Mouse (Mus musculus) ES-CJ7 (cell line): Measurements from ENCODE around the gene Gm49337.

Experiments
- DNase-seq: peaks from one replicate; pipeline ENCODE4 v3.0.0; 2011; ENCODE audit warnings: low read depth, low spot score

Gm49337 gene

DNA sequence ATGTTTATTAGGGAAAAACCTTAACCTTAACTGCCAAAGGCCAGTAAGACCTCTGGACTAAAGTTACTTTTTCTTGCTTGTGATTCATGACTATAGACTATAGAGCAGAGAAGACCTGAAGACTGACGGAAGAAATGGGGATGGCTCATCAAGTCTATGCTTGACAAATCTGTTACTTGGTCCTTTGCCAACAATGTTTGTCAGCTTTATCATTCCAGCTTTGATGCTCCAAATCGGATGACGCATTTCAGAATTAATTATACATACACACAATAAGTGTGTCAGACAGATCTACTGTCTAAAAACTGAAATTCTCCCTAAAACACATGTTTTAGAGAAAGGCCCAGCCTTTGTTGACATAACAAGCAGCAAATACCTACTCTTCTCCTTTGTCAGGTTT is 156.1 kb downstream of the Gm49337 start:
- DNase-seq: no peak

DNA sequence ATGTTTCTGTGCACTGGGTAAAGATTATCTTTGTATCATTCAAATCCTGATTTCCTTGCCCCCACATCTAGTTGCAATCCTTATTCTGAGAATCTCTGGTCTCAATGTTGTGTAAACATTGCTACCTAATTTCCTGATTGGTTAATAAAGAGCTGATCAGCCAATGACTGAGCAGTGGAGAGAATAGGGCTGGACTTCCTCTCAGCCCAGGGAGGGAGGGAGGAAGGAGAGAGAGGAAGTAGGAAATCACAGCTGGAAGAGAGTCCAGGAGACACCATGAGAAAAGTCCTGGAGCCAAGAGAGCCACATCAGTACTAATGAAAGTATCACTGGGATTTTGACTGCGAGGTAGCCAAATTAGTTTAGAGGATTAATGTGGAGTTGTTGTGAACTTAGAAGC is 163.1 kb downstream of the Gm49337 start:
- DNase-seq: peak; percentile 16

DNA sequence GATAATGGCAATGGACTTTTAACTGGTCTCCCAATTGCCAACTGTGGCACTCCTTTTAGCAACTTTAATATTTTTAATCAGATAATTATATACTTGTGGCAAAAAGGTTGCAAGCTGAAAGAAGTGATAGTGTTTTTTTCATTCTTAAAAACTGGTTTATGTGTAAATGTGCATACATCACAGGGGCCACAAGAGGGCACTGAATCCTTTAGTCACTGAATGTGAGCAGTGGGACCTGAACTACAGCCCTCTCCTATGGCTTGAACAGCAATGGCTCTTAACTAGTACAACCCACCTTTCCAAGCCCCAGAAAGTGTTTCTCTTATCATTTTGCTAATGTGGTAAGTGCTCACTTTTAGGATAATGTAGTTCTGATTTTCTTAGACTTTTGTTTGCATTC is 168.9 kb downstream of the Gm49337 start:
- DNase-seq: peak; percentile 48
